In the genomic region with DNA sequence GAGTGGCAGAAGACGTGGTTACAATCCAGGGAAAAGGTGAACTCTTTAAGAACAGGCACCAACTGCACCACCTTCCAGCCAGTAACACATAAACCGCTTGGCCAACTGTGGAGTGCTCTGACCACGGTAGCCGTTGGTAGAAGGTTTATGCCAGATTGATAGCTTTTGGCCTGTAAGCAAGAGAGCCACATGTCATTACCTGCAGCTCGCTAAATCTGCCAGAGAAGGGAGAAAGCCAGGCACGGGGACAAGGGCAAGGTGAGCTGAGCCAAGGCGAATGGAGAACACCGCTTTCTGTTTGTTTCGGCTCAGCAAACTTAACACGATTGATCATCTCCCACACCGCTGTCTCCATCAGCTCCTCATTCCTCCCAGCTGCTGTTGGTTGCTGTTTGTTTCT, we compare ENCODE assay signal across 28 mouse cellular contexts. TPM values are rescaled to one million over a fixed set of nuclear protein-coding genes. Genes with fewer than 3 reads are reported as not detected.
"Had no signal": no experiment of that assay in that cellular context is flagged by ENCODE, and none has a peak within 500 bp of the region (broad histone marks: within the 10 kb centered on the region; RNA-seq: fewer than 3 reads in every experiment).

No protein-coding gene starts in this region.

- ATAC-seq: liver, postnatal 0 days; lung, postnatal 0 days; midbrain, embryonic 16.5 days had no signal

- H3K4me3 ChIP-seq: limb, embryonic 12.5 days; limb, embryonic 15.5 days; midbrain, embryonic 12.5 days; myocyte; neural tube, embryonic 13.5 days had no signal

- H3K27me3 ChIP-seq: limb, embryonic 15.5 days; neural tube, embryonic 13.5 days had no signal

- H3K9ac ChIP-seq: limb, embryonic 12.5 days; limb, embryonic 15.5 days; liver, embryonic 14.5 days; liver, postnatal 0 days; lung, embryonic 14.5 days; midbrain, embryonic 12.5 days; neural tube, embryonic 13.5 days had no signal

- H3K4me2 ChIP-seq: limb, embryonic 12.5 days; limb, embryonic 15.5 days; liver, embryonic 11.5 days; lung, embryonic 14.5 days; midbrain, embryonic 12.5 days; neural tube, embryonic 13.5 days had no signal

- H3K9me3 ChIP-seq: limb, embryonic 12.5 days; limb, embryonic 15.5 days; midbrain, embryonic 12.5 days; neural tube, embryonic 13.5 days had no signal

- H3K36me3 ChIP-seq: limb, embryonic 12.5 days; limb, embryonic 15.5 days; midbrain, embryonic 12.5 days; neural tube, embryonic 13.5 days had no signal

- H3K4me1 ChIP-seq: limb, embryonic 12.5 days; limb, embryonic 15.5 days had no signal

- H3K27ac ChIP-seq: limb, embryonic 12.5 days; limb, embryonic 15.5 days; liver, embryonic 14.5 days; macrophage; midbrain, embryonic 12.5 days; neural tube, embryonic 13.5 days had no signal

- DNase-seq: kidney, postnatal 14 days; kidney, postnatal 4 days; left cerebral cortex, postnatal 4 days; liver, postnatal 0 days; lung, embryonic 14.5 days; retina, postnatal 1 day; thymus, adult 18-20 months; thymus, postnatal 36 days had no signal

RNA-seq across cellular contexts. Expression of gene Syndig1l, which starts 9.6 kb away (rescaled TPM):
- total RNA-seq: megakaryocyte, adult 5-6 weeks; monocyte, adult 5-6 weeks; neutrophil, adult 5-6 weeks had no signal
- polyA plus RNA-seq: limb, embryonic 12.5 days; limb, embryonic 15.5 days; liver, postnatal 0 days; lung, embryonic 14.5 days; lung, postnatal 0 days; myocyte; small intestine, adult 2 months had no signal

RNA-seq across cellular contexts. Expression of gene Vrtn, which starts 48.2 kb away (rescaled TPM):
- total RNA-seq: layer of hippocampus, adult 18-20 months; layer of hippocampus, postnatal 14 days; left cerebral cortex, postnatal 14 days; left cerebral cortex, postnatal 4 days; megakaryocyte, adult 5-6 weeks; monocyte, adult 5-6 weeks; neutrophil, adult 5-6 weeks had no signal
- polyA plus RNA-seq: limb, embryonic 12.5 days; limb, embryonic 15.5 days; liver, embryonic 11.5 days; liver, embryonic 14.5 days; liver, postnatal 0 days; lung, embryonic 14.5 days; lung, postnatal 0 days; macrophage; midbrain, embryonic 12.5 days; myocyte; neural tube, embryonic 13.5 days; small intestine, adult 2 months; spleen, adult 2 months; stomach, embryonic 16.5 days; urinary bladder, adult 2 months had no signal
